Mouse (Mus musculus) heart, embryonic 16.5 days (tissue): ENCODE measurements around the gene Svs4. TPM values are rescaled to one million over a fixed set of nuclear protein-coding genes. Genes with fewer than 3 reads are reported as not detected.

ENCODE experiments used
- ATAC-seq: fragments of 200-750 bp; cut with Nextera tagmentation; replicated peaks from 2 replicates; pipeline ENCODE4 v1.8.0; 2017; ENCODE audit warnings: moderate number of reproducible peaks; ENCODE audit not compliant: insufficient read depth, low FRiP score; ENCODE audit errors: extremely low read depth
- H3K27ac ChIP-seq: fragments of 300-500 bp; sonication (generic); 2 replicates; pipeline ENCODE4 v1.5.1; 2014; ENCODE audit warnings: mild to moderate bottlenecking, low read length, control low read depth, moderate library complexity
- H3K27me3 ChIP-seq: fragments of 300-500 bp; sonication (generic); 2 replicates; pipeline ENCODE4 v1.6.1; 2014; ENCODE audit warnings: low read length, mixed read lengths; ENCODE audit not compliant: control insufficient read depth, insufficient read depth
- H3K36me3 ChIP-seq: fragments of 300-500 bp; sonication (generic); 2 replicates; pipeline ENCODE4 v1.6.1; 2014; ENCODE audit not compliant: control insufficient read depth, insufficient read depth
- H3K4me1 ChIP-seq: fragments of 300-500 bp; sonication (generic); 2 replicates; pipeline ENCODE4 v1.6.1; 2014; ENCODE audit warnings: low read length, mixed read lengths; ENCODE audit not compliant: control insufficient read depth, insufficient read depth
- H3K4me2 ChIP-seq: fragments of 300-500 bp; sonication (generic); 2 replicates; pipeline ENCODE4 v1.6.1; 2014; ENCODE audit warnings: low read depth, mild to moderate bottlenecking, control low read depth, low read length
- H3K4me3 ChIP-seq: fragments of 300-500 bp; sonication (generic); 2 replicates; pipeline ENCODE4 v1.5.1; 2014; ENCODE audit warnings: mild to moderate bottlenecking, control low read depth, low read length
- H3K9ac ChIP-seq: fragments of 300-500 bp; sonication (generic); 2 replicates; pipeline ENCODE4 v1.6.1; 2014; ENCODE audit warnings: low read length, control low read depth
- H3K9me3 ChIP-seq: fragments of 300-500 bp; sonication (generic); replicated peaks from 2 replicates; pipeline ENCODE4 v1.6.1; 2016; ENCODE audit warnings: low read length; ENCODE audit not compliant: control insufficient read depth
- WGBS: fragments of 180-500 bp; shearing (Covaris S2); extraction: QIAGEN DNeasy Blood & Tissue Kit; methylation state at CpG from one replicate; pipeline ENCODE4 v1.1.7; 2014; 5-methylcytosine and 5-hydroxymethylcytosine counted together
- polyA plus RNA-seq: library from polyadenylated mRNA; unstranded; fragments of >200 nt; fragmentation: Nextera tagmentation; extraction: Ambion mirVana; gene quantifications from 2 replicates; pipeline ENCODE4 v1.2.1, GENCODE M21; 2015

Gene Svs4
- polyA plus RNA-seq, 1 experiment from 2014 or later = not detected

DNA sequence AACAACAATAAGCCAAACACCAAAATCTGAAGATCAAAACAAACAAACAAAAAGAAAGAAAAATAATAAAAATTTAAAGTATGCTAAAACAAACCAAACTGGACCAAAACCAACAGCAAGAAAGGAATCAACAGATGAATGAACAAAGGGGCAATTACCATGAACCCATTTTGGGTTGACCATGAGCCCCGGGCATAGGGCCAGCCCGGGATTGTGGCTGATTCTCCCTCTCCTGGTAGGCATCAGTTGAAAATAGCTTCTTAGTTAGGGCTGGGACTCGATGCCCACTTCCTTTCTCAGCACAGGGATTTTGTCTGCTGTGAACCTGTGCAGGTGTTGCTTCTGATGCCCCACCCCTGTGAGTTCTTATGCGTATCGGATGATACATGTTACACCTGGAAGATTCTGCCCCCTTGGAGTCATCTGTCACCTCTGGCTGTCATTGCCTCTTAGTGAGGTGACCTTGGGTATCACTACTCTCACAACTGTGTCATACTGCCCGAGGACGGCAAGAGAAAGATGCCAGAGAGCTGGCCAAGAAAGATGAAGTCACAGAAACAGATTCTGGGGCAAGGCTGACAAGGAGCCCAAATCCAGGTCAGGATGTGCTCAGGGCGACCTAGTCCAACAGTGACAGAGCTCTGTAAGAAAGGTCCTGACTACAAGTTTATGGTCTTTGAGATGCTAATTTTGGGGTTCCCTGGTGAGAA is 49.7 kb downstream of the Svs4 start:
- Histone ChIP-seq H3K9ac (no peak overlapping the region), H3K4me1 (no peaks in the 10 kb centered on the region), H3K27me3 (no peaks in the 10 kb centered on the region), H3K4me2 (no peak overlapping the region), H3K9me3 (0 out of 2 replicates have a peak, but pooled peaks cover 2% of the 10 kb centered on the region), H3K27ac (no peak overlapping the region), H3K4me3 (no peak overlapping the region), H3K36me3 (no peaks in the 10 kb centered on the region)
- no peak for ATAC-seq
- 79% methylated on average over 8 of the region's 8 CpGs for WGBS

Other genes with a start within 250 kb of the Svs4 start
- 15.2 and 17.8 TPM in 2 replicates for gene Stk4, start 208.1 kb downstream of the Svs4 start, polyA plus RNA-seq
- gene Tomm34, start 207.3 kb downstream of the Svs4 start, polyA plus RNA-seq = 49.4 and 51.6 TPM in 2 replicates
- 0.10 and 0.29 TPM in 2 replicates for gene Kcns1, start 107.3 kb downstream of the Svs4 start, polyA plus RNA-seq
- not detected in 2 replicates for gene Wfdc5, start 95.7 kb downstream of the Svs4 start, polyA plus RNA-seq
- not detected in 2 replicates for gene Wfdc12, start 87.9 kb downstream of the Svs4 start, polyA plus RNA-seq
- not detected in 2 replicates for gene Wfdc15a, start 78.3 kb downstream of the Svs4 start, polyA plus RNA-seq
- 0.32 TPM in 1 of 2 replicates, not detected in the other for gene Wfdc15b, start 56.8 kb downstream of the Svs4 start, polyA plus RNA-seq
- gene Svs2, start 40.0 kb downstream of the Svs4 start, polyA plus RNA-seq = not detected in 2 replicates
- not detected in 2 replicates for gene Svs3b, start 21.8 kb downstream of the Svs4 start, polyA plus RNA-seq
- not detected in 2 replicates for gene Svs3a, start 10.8 kb upstream of the Svs4 start, polyA plus RNA-seq
- not detected in 2 replicates for gene Svs6, start 38.3 kb upstream of the Svs4 start, polyA plus RNA-seq
- not detected in 2 replicates for gene Svs5, start 54.3 kb upstream of the Svs4 start, polyA plus RNA-seq
- gene Slpi, start 110.6 kb upstream of the Svs4 start, polyA plus RNA-seq = 0.60 and 1.4 TPM in 2 replicates
- 0.49 and 1.7 TPM in 2 replicates for gene Rbpjl, start 124.7 kb upstream of the Svs4 start, polyA plus RNA-seq
- gene Matn4, start 126.7 kb upstream of the Svs4 start, polyA plus RNA-seq = 7.2 and 8.9 TPM in 2 replicates
- gene Sdc4, start 165.4 kb upstream of the Svs4 start, polyA plus RNA-seq = 48.0 and 61.1 TPM in 2 replicates
- 33.4 and 41.7 TPM in 2 replicates for gene Sys1, start 178.5 kb upstream of the Svs4 start, polyA plus RNA-seq
- gene Gm20458, start 182.5 kb upstream of the Svs4 start, polyA plus RNA-seq = 11.6 and 12.1 TPM in 2 replicates
- gene Trp53tg5, start 195.3 kb upstream of the Svs4 start, polyA plus RNA-seq = not detected in 2 replicates
- 10.6 and 16.4 TPM in 2 replicates for gene Dbndd2, start 207.6 kb upstream of the Svs4 start, polyA plus RNA-seq
- gene Pigt, start 219.1 kb upstream of the Svs4 start, polyA plus RNA-seq = 45.3 and 46.2 TPM in 2 replicates